In the genomic region with DNA sequence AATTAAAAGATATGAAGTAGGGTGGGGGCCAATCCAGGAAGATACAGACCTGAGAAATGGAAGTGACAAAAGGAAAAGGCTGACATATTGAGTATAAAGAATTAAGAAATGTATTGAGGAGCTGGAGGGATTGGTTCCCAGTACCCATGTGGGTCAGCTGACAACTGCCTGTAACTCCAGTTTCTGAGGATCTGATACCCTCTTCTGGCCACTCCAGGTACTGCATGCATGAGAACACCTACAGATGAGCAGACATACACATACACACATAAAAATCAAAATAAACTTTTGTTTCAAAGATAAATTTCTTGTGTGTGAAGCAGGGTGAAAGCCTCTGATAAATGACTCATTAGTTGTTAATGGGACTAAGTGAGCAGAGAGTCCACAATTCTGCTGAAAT, we compare ENCODE assay signal across 10 mouse cellular contexts.
DNase-seq lines count a peak whose midpoint lies in the region; ATAC-seq lines count a peak whose summit lies in the region.
"Had no signal": no experiment of that assay in that cellular context is flagged by ENCODE, and none has a peak within 500 bp of the region (broad histone marks: within the 10 kb centered on the region; RNA-seq: fewer than 3 reads in every experiment).

No protein-coding gene starts in this region.

- H3K9me3 ChIP-seq in kidney, embryonic 14.5 days (ENCODE audit: control insufficient read depth, low read length), result peaks cover 4% of the 10 kb centered on the region
- H3K9me3 ChIP-seq: embryonic facial prominence, embryonic 13.5 days had no signal

- H3K9ac ChIP-seq in kidney, embryonic 14.5 days (ENCODE audit: low read depth, low read length), result no peak overlapping the region
- H3K9ac ChIP-seq: embryonic facial prominence, embryonic 13.5 days; neural tube, embryonic 13.5 days had no signal

- no peak for ATAC-seq in kidney, embryonic 14.5 days (ENCODE audit: low FRiP score, low TSS enrichment)

- H3K27me3 ChIP-seq in kidney, embryonic 14.5 days (ENCODE audit: control insufficient read depth, insufficient read depth, low read length), result no peaks in the 10 kb centered on the region
- H3K27me3 ChIP-seq: embryonic facial prominence, embryonic 13.5 days; neural tube, embryonic 13.5 days had no signal

- no peaks in the 10 kb centered on the region for H3K4me1 ChIP-seq in kidney, embryonic 14.5 days (ENCODE audit: control insufficient read depth, insufficient read depth, low read length)

- no peak overlapping the region for H3K4me3 ChIP-seq in kidney, embryonic 14.5 days (ENCODE audit: low read length)
- H3K4me3 ChIP-seq: embryonic facial prominence, embryonic 13.5 days; neural tube, embryonic 13.5 days had no signal

- H3K4me2 ChIP-seq in kidney, embryonic 14.5 days (replicated peaks; ENCODE audit: low read depth, low read length), result no peak overlapping the region
- H3K4me2 ChIP-seq: embryonic facial prominence, embryonic 13.5 days; neural tube, embryonic 13.5 days had no signal

- no peak overlapping the region for H3K27ac ChIP-seq in kidney, embryonic 14.5 days (ENCODE audit: low read depth, low read length)
- H3K27ac ChIP-seq: embryonic facial prominence, embryonic 13.5 days; neural tube, embryonic 13.5 days had no signal

- DNase-seq in kidney, adult 18-20 months, result peak; percentile 25
- DNase-seq in 416B (ENCODE audit: low read depth) (peak; percentile 51), ES-CJ7 (ENCODE audit: low read depth, low spot score) (peak; percentile 73)
- peak; percentile 63 for DNase-seq in induced T-regulatory cell, adult 2 months (ENCODE audit: low read depth)
- no peak for DNase-seq in urinary bladder, adult 2 months (ENCODE audit: low spot score)
- no peak for DNase-seq in gastrocnemius, postnatal 36 days
- DNase-seq in urinary bladder, postnatal 4 days (ENCODE audit: low spot score in 2 of 2), result no peak

- intact Hi-C loops in gastrocnemius, postnatal 36 days (cut with DNase I), result no loop called here

- no peaks in the 10 kb centered on the region for H3K36me3 ChIP-seq in kidney, embryonic 14.5 days (ENCODE audit: control insufficient read depth, insufficient read depth, low read length)
- H3K36me3 ChIP-seq: embryonic facial prominence, embryonic 13.5 days; neural tube, embryonic 13.5 days had no signal

Comparison
In these comparisons a context has a peak if more than half of its experiments do, and no peak if none do; other contexts are left out.
1. DNase-seq: peak in kidney, adult 18-20 months (single experiment), 416B (single experiment), ES-CJ7 (single experiment) and induced T-regulatory cell, adult 2 months (single experiment); none in urinary bladder, adult 2 months (single experiment), gastrocnemius, postnatal 36 days (0 of 2) and urinary bladder, postnatal 4 days (0 of 2).